Mouse (Mus musculus) central nervous system, embryonic 18 days (tissue): ENCODE data around the gene Krt75. TPM values are rescaled to one million over a fixed set of nuclear protein-coding genes. Genes with fewer than 3 reads are reported as not detected.

Experiments
- polyA plus RNA-seq: library from polyadenylated mRNA; depleted of rRNA; stranded (reverse); fragments of >200 nt; gene quantifications from 2 replicates; pipeline ENCODE4 v1.2.3, GENCODE M21; 2012; rRNA removed

Gene Krt75
- polyA plus RNA-seq, result 0.07 and 0.09 TPM in 2 replicates

DNA sequence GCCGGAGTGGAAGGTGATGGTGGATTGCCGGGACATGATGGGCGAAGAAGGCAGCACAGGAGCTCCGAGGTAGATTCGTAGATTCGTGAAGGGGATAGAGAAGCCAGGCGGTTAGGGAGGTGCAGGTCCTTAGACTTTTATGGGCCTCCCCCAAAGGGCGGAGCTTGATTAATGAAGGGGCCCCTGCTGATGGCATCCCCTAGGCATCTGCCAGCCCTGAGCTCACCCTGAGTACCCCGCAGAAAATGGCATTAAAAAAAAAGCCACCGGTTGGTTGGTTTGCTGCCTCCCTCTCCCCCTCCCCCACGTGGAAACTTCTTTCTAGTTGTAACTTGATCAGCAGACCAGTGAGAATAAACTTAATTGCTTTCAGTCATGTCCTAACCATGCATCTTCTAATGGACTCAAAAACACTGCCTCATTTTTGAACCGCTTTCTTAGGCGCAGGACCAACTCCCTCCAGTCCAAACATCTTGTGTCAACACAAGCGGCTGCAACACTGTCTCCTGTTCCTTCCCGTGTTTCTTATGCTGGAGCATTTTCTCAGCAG is at the start of gene Krt75:
TSS of gene Krt75 (minus strand) at position 109 of the 550 bp plus-strand sequence.

GRCm38 (mm10) chr15:101562850-101563249 is 10.9 kb downstream of the Krt75 start, which contains the start of gene Krt90:
Gene Krt90 (minus strand): TSS chr15:101562950.

DNA sequence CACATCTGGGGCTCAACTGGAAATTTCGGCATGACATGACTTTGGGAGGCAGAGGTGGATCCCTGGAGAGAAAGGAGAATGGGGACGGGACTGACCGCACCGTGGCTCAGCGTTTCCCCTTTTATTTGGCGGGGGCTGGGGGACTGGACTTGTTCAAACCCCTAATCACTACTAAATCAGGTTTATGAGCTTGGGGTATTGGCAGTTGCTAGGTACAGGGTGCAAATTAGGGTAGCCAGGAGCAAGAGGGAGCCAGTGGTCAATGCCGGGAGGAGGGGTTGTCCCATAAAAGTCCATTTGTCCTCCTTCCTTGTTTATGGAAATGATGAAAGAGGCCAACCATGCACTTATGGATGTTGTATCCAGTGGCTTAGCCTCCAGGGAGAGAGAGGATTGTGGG is 23.1 kb downstream of the Krt75 start, which contains the start of gene Krt82:
TSS of gene Krt82 (minus strand) at position 101 of the 400 bp plus-strand sequence.

GRCm38 (mm10) chr15:101532720-101533119 is 41.0 kb downstream of the Krt75 start, which contains the start of gene Krt84:
Gene Krt84 (minus strand): TSS chr15:101532820.

DNA sequence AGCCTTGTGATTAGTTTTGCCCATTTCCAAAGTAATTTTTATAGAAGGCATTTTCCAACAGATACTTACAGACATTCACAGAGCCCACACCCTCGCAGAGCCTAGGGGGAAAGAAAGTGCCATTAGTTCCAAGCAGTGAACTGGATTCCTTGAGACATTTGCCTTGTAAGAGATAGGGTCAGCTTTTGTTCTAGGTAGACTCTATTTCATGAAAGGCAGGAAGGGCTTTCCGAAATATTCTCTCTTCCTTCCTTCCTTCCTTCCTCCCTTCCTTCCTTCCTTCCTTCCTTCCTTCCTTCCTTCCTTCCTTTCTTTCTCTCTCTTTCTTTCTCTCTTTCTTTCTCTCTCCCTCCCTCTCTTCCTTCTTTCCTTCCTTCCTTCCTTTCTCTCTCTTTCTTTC is 56.5 kb downstream of the Krt75 start, which contains the start of gene Gm49425:
TSS of gene Gm49425 (minus strand) at position 101 of the 400 bp plus-strand sequence.

Other genes starting within 250 kb of the Krt75 start
- gene Krt80, start 203.7 kb downstream of the Krt75 start, polyA plus RNA-seq, result 0.25 and 4.2 TPM in 2 replicates
- gene Krt7, start 162.9 kb downstream of the Krt75 start, polyA plus RNA-seq, result 0.55 and 21.6 TPM in 2 replicates
- 0.34 and 0.45 TPM in 2 replicates for gene Krt87, start 135.1 kb downstream of the Krt75 start, polyA plus RNA-seq
- gene Krt88, start 126.2 kb downstream of the Krt75 start, polyA plus RNA-seq, result not detected in 2 replicates
- gene Krt81, start 110.2 kb downstream of the Krt75 start, polyA plus RNA-seq, result 0.04 and 0.13 TPM in 2 replicates
- 0.04 and 0.05 TPM in 2 replicates for gene Krt86, start 100.4 kb downstream of the Krt75 start, polyA plus RNA-seq
- gene Krt83, start 82.4 kb downstream of the Krt75 start, polyA plus RNA-seq, result not detected in 2 replicates
- not detected in 2 replicates for gene Gm49425, start 56.6 kb downstream of the Krt75 start, polyA plus RNA-seq
- not detected in 2 replicates for gene Krt84, start 41.1 kb downstream of the Krt75 start, polyA plus RNA-seq
- gene Krt82, start 23.2 kb downstream of the Krt75 start, polyA plus RNA-seq, result not detected in 2 replicates
- 0.15 and 0.16 TPM in 2 replicates for gene Krt90, start 11.0 kb downstream of the Krt75 start, polyA plus RNA-seq
- gene Gm5414, start 54.3 kb upstream of the Krt75 start, polyA plus RNA-seq, result not detected in 2 replicates
- not detected in 2 replicates for gene Gm5478, start 73.5 kb upstream of the Krt75 start, polyA plus RNA-seq
- gene Krt6b, start 106.4 kb upstream of the Krt75 start, polyA plus RNA-seq, result 0.41 TPM in 1 of 2 replicates, not detected in the other
- gene Krt6a, start 120.4 kb upstream of the Krt75 start, polyA plus RNA-seq, result 0.04 and 40.9 TPM in 2 replicates
- gene Krt5, start 139.0 kb upstream of the Krt75 start, polyA plus RNA-seq, result 0.08 and 1.1 TPM in 2 replicates
- 0.08 and 0.36 TPM in 2 replicates for gene Krt71, start 169.2 kb upstream of the Krt75 start, polyA plus RNA-seq
- gene Krt72, start 212.6 kb upstream of the Krt75 start, polyA plus RNA-seq, result 0.11 and 0.13 TPM in 2 replicates
- gene Krt73, start 228.4 kb upstream of the Krt75 start, polyA plus RNA-seq, result 0.52 and 0.95 TPM in 2 replicates
- 0.03 TPM in 2 replicates for gene Krt2, start 244.3 kb upstream of the Krt75 start, polyA plus RNA-seq